Mouse (Mus musculus) midbrain, postnatal 0 days (tissue): ENCODE measurements around the gene G6pc2. TPM values are rescaled to one million over a fixed set of nuclear protein-coding genes. Genes with fewer than 3 reads are reported as not detected.

ENCODE experiments used
- ATAC-seq: fragments of 200-750 bp; cut with Nextera tagmentation; 2 replicates; pipeline ENCODE4 v1.8.0; 2017; ENCODE audit warnings: moderate number of reproducible peaks, mild to moderate bottlenecking, moderate TSS enrichment, moderate library complexity; ENCODE audit not compliant: low FRiP score
- DNase-seq: peaks from one replicate; pipeline ENCODE4 v3.0.0-alpha.2; 2015; ENCODE audit warnings: low spot score
- H3K27ac ChIP-seq: fragments of 300-500 bp; sonication (generic); 2 replicates; pipeline ENCODE4 v1.5.1; 2014; ENCODE audit warnings: low read depth, mild to moderate bottlenecking, low read length, mixed read lengths
- H3K27me3 ChIP-seq: fragments of 300-500 bp; sonication (generic); 2 replicates; pipeline ENCODE4 v1.6.1; 2014; ENCODE audit warnings: low read length, control low read depth, mixed read lengths; ENCODE audit not compliant: insufficient read depth
- H3K36me3 ChIP-seq: fragments of 300-500 bp; sonication (generic); 2 replicates; pipeline ENCODE4 v1.6.1; 2014; ENCODE audit warnings: low read length, control low read depth, mixed read lengths; ENCODE audit not compliant: insufficient read depth
- H3K4me1 ChIP-seq: fragments of 300-500 bp; sonication (generic); 2 replicates; pipeline ENCODE4 v1.6.1; 2014; ENCODE audit warnings: mild to moderate bottlenecking, control low read depth, antibody characterized with exemption, low read length, mixed read lengths; ENCODE audit not compliant: insufficient read depth
- H3K4me2 ChIP-seq: fragments of 300-500 bp; sonication (generic); 2 replicates; pipeline ENCODE4 v1.6.1; 2014; ENCODE audit warnings: low read depth, mild to moderate bottlenecking, low read length, mixed read lengths; ENCODE audit not compliant: poor library complexity, severe bottlenecking
- H3K4me3 ChIP-seq: fragments of 300-500 bp; sonication (generic); 2 replicates; pipeline ENCODE4 v1.5.1; 2014; ENCODE audit warnings: low read depth, mild to moderate bottlenecking, low read length, moderate library complexity
- H3K9ac ChIP-seq: fragments of 300-500 bp; sonication (generic); replicated peaks from 2 replicates; pipeline ENCODE4 v1.6.1; 2014; ENCODE audit warnings: mild to moderate bottlenecking, low read length, moderate library complexity, mixed read lengths; ENCODE audit not compliant: poor library complexity, severe bottlenecking
- H3K9me3 ChIP-seq: fragments of 300-500 bp; sonication (generic); 2 replicates; pipeline ENCODE4 v1.6.1; 2016; ENCODE audit warnings: low read length, control low read depth
- CTCF ChIP-seq: IDR thresholded peaks from 2 replicates; pipeline ENCODE4 v1.5.1; 2016; ENCODE audit warnings: antibody characterized with exemption, mild to moderate bottlenecking
- WGBS: fragments of 180-500 bp; shearing (Covaris S2); extraction: QIAGEN DNeasy Blood & Tissue Kit; methylation state at CpG from one replicate; pipeline ENCODE4 v1.1.7; 2014; 5-methylcytosine and 5-hydroxymethylcytosine counted together
- polyA plus RNA-seq: library from polyadenylated mRNA; unstranded; fragments of >200 nt; fragmentation: Nextera tagmentation; extraction: Ambion mirVana; gene quantifications from 2 replicates; pipeline ENCODE4 v1.2.1, GENCODE M21; 2015
- total RNA-seq: library from RNA; depleted of rRNA; stranded (reverse); fragments of >200 nt; gene quantifications from 2 replicates; pipeline ENCODE4 v1.2.3, GENCODE M21; 2014

G6pc2 gene
- total and polyA plus RNA-seq, 2 experiments from 2014 or later, result 0.17 TPM; not detected in 1

DNA sequence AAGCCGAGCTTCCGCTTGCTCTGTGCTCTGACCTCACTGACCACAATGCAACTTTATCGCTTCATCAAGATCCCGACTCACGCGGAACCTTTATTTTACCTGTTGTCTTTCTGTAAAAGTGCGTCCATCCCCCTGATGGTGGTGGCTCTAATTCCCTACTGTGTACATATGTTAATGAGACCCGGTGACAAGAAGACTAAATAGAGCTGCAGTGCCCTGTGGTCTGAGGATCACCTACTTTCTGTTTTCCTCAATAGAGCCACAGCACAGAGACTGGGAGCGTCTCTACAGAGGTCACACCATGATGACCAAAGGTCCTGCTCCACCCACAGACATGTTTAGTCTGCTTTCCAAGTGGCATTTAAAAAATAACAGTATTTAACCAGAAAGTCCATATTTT is 16.0 kb downstream of the G6pc2 start:
- H3K4me2 ChIP-seq, result no peak overlapping the region
- 86% methylated on average over 9 of the region's 9 CpGs for WGBS
- ATAC-seq, result no peak
- H3K9me3 ChIP-seq, result no peaks in the 10 kb centered on the region
- H3K36me3 ChIP-seq, result no peaks in the 10 kb centered on the region
- H3K4me1 ChIP-seq, result no peaks in the 10 kb centered on the region
- no peaks in the 10 kb centered on the region for H3K27me3 ChIP-seq
- H3K4me3 ChIP-seq, result no peak overlapping the region
- TF ChIP-seq CTCF, result no peak
- H3K9ac ChIP-seq, result no peak overlapping the region
- no peak for DNase-seq
- no peak overlapping the region for H3K27ac ChIP-seq

DNA sequence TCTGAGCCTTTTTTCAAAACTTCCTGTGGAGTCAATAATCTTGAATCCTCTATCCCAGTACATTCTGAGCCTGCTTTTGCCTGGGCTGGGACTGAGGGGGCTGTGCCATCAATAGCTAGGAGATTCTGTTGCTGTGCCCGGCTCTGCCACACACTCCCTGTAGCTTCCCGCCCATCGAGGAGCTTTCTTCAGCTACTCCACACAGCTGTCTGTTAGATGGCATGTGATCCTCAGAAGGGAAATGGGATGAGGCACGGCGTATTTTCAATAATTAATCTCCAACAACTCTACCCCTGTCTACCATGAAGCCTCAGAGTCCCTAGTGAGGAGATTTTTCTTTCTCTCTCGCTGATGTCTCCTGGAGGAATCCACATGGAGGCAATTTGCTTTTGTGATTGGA is 17.8 kb downstream of the G6pc2 start:
- Histone ChIP-seq H3K4me1 (no peaks in the 10 kb centered on the region), H3K9me3 (no peaks in the 10 kb centered on the region), H3K4me2 (no peak overlapping the region), H3K27me3 (no peaks in the 10 kb centered on the region), H3K27ac (no peak overlapping the region), H3K9ac (no peak overlapping the region), H3K36me3 (no peaks in the 10 kb centered on the region), H3K4me3 (no peak overlapping the region)
- 41% methylated on average over 6 of the region's 6 CpGs for WGBS
- no peak for ATAC-seq
- no peak for DNase-seq
- no peak for TF ChIP-seq CTCF

DNA sequence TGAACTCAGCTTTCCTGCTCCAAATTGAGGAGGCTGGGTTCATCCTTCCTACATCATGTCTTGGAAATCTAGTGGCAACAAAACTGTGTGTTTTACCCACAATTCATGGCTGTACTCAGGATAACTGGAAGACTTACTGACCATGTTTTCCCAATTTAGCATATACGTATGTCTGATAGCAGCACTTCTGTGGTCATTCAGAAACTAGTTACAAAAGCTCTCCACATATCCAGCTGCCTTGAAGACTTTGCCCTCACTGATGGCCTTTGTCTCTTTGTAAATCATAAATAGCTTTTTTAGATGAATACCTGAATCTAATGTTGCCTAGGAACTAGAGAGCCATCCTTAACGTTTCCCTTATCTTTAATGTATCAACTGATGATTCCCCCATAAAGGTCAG is 19.3 kb downstream of the G6pc2 start:
- Histone ChIP-seq H3K9ac (no peak overlapping the region), H3K4me2 (no peak overlapping the region), H3K27ac (no peak overlapping the region), H3K36me3 (no peaks in the 10 kb centered on the region), H3K27me3 (no peaks in the 10 kb centered on the region), H3K4me1 (no peaks in the 10 kb centered on the region), H3K9me3 (no peaks in the 10 kb centered on the region), H3K4me3 (no peak overlapping the region)
- 82% methylated on average over 2 of the region's 2 CpGs for WGBS
- ATAC-seq (no peak), DNase-seq (no peak)
- no peak for TF ChIP-seq CTCF

DNA sequence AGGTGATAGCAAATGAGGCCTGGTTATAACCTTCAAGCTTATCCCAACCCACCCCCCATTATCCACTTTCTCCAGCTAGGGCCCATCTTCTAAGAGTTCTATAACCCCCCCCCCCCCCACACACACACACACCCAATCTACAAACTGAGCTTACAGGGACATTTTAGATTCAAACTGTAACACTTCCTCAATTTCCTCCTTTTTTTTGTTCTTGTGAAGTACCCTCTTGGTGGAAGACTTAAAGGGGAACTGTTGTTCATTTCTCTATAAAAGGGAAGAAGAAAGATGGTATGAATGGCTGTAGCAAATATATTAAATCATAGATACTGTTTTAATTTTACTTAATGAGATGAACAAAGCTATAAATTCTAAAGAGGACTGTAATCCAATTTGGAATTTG is 21.2 kb downstream of the G6pc2 start:
- Histone ChIP-seq H3K4me2 (no peak overlapping the region), H3K9me3 (no peaks in the 10 kb centered on the region), H3K36me3 (no peaks in the 10 kb centered on the region), H3K4me3 (no peak overlapping the region), H3K4me1 (no peaks in the 10 kb centered on the region), H3K9ac (no peak overlapping the region), H3K27ac (no peak overlapping the region), H3K27me3 (no peaks in the 10 kb centered on the region)
- DNase-seq (no peak), ATAC-seq (no peak)
- TF ChIP-seq CTCF, result no peak

DNA sequence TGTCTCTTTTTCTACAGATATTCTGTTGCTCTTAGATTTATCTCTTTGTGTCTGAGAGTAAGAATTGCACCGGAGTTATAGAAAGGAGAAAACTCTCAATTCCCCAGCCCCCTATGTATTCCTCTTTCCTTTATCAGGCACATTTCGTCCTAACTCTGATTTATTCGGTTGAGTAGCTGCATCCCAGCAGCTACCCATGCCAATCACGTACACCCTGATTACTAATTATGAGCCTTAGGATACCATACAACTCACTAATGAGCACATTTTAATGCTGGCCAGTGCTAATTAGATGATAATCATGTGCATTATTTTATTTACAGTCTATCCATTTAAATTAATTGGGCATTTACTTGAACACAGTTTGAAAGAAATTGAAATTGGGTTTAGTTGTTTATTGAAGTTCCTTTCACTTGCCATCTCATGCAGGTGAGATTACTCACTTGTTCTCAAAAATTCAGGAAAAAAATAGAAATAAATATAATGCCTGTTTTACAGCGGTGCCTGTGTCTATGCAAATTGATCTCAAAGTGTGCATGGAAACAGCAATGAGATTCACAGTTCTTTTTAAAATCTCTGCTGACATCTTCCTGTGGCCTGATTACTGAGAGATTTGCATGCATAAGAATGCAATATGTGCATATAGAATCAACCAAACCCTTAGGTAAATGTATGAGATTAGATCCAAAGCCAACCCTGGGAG is 24.3 kb downstream of the G6pc2 start:
- 44% methylated on average over 5 of the region's 5 CpGs for WGBS
- H3K27me3 ChIP-seq, result no peaks in the 10 kb centered on the region
- no peak for TF ChIP-seq CTCF
- H3K4me1 ChIP-seq, result no peaks in the 10 kb centered on the region
- ATAC-seq (no peak), DNase-seq (no peak)
- H3K36me3 ChIP-seq, result no peaks in the 10 kb centered on the region
- H3K9ac ChIP-seq, result no peak overlapping the region
- no peak overlapping the region for H3K4me3 ChIP-seq
- H3K27ac ChIP-seq, result no peak overlapping the region
- no peaks in the 10 kb centered on the region for H3K9me3 ChIP-seq
- no peak overlapping the region for H3K4me2 ChIP-seq

DNA sequence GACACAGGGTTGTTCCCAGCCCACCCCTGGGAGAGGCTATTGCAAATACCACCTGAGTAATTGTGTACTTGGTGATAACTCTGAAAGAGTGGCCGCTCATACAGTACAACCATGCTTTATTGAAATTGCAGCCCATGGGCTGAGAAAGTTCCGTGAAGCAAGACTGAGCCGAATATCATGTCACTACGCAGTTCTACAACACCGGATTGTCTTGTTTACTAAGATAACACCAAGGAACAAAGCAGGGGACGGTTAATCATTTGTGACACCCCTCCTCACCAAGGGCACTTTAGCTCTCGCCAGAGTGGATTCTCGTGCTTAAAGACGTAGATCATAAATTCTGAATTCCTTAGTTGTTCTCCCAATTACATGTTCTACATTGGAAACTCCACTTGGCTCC is 28.4 kb downstream of the G6pc2 start:
- no peak overlapping the region for H3K27ac ChIP-seq
- H3K4me2 ChIP-seq, result no peak overlapping the region
- no peaks in the 10 kb centered on the region for H3K36me3 ChIP-seq
- no peaks in the 10 kb centered on the region for H3K4me1 ChIP-seq
- no peak overlapping the region for H3K9ac ChIP-seq
- no peaks in the 10 kb centered on the region for H3K9me3 ChIP-seq
- H3K4me3 ChIP-seq, result no peak overlapping the region
- no peak for DNase-seq
- no peak for ATAC-seq
- WGBS, result 90% methylated on average over 9 of the region's 9 CpGs
- no peaks in the 10 kb centered on the region for H3K27me3 ChIP-seq
- no peak for TF ChIP-seq CTCF
